Mouse (Mus musculus) E14TG2a.4 (cell line): ENCODE data around the gene Alkal2.

Source experiments
- CTCF ChIP-seq: conservative IDR thresholded peaks from 2 replicates; pipeline ENCODE4 v1.5.1; 2014; ENCODE audit warnings: low read length
- NANOG ChIP-seq: IDR thresholded peaks from 2 replicates; pipeline ENCODE4 v1.6.1; 2014; ENCODE audit warnings: borderline replicate concordance, low read length, mixed read lengths
- POU5F1 ChIP-seq: IDR thresholded peaks from 2 replicates; pipeline ENCODE4 v1.6.1; 2014; ENCODE audit warnings: low read length, borderline replicate concordance

- no peak for TF ChIP-seq CTCF
- no peak for TF ChIP-seq POU5F1
- no peak for TF ChIP-seq NANOG
Measured at GRCm38 (mm10) chr12:30879447-30879846, 4.7 kb upstream of the Alkal2 start.
